Mouse (Mus musculus) MEL (cell line): Measurements from ENCODE around the gene Rdh12. TPM values are rescaled to one million over a fixed set of nuclear protein-coding genes. Genes with fewer than 3 reads are reported as not detected.

Experiments used
- polyA plus RNA-seq, 2 experiments: library from polyadenylated mRNA; stranded (reverse) in 1 of 2; unstranded in 1 of 2; fragments of >175 nt in 1 of 2; fragments of >200 nt in 1 of 2; gene quantifications; 2 replicates each; pipeline versions ENCODE4 v1.2.1 to v1.2.4; 2012; ENCODE audit warnings: low replicate concordance in 2 of 2, low read depth in 1 of 2; ENCODE audit not compliant: insufficient read length in 2 of 2, insufficient read depth in 1 of 2, missing spikeins in 1 of 2
- total RNA-seq: library from RNA; depleted of rRNA; stranded (reverse); fragments of 300-350 nt; gene quantifications from 2 replicates; pipeline ENCODE4 v1.2.3, GENCODE M21; 2012; rRNA removed

Gene Rdh12
- total and polyA plus RNA-seq, 3 experiments: 0.15 to 0.35 TPM; not detected in 1

Other genes starting within 250 kb of the Rdh12 start
- gene Tmem229b, start 201.3 kb upstream of the Rdh12 start, total RNA-seq: 13.5 and 13.8 TPM in 2 replicates
- gene Tmem229b, start 201.3 kb upstream of the Rdh12 start, polyA plus RNA-seq: 10 to 100 TPM in 1 of 2 experiments, not detected in 1; 20.5 TPM
- 0.35 and 0.39 TPM in 2 replicates for gene Plekhh1, start 179.8 kb upstream of the Rdh12 start, total RNA-seq
- 1 to 10 TPM in 1 of 2 experiments, not detected in 1; 2.3 TPM for gene Plekhh1, start 179.8 kb upstream of the Rdh12 start, polyA plus RNA-seq
- gene Pigh, start 119.3 kb upstream of the Rdh12 start, total RNA-seq: 6.4 and 9.5 TPM in 2 replicates
- 1 to 10 TPM in 1 of 2 experiments, not detected in 1; 7.2 TPM for gene Pigh, start 119.3 kb upstream of the Rdh12 start, polyA plus RNA-seq
- not detected in 2 replicates for gene Arg2, start 78.1 kb upstream of the Rdh12 start, total RNA-seq
- not detected for gene Arg2, start 78.1 kb upstream of the Rdh12 start, polyA plus RNA-seq
- gene Vti1b, start 36.2 kb upstream of the Rdh12 start, total RNA-seq: 69.8 and 73.0 TPM in 2 replicates
- 10 to 100 TPM in 1 of 2 experiments, not detected in 1; 54.3 TPM for gene Vti1b, start 36.2 kb upstream of the Rdh12 start, polyA plus RNA-seq
- 26.7 and 29.8 TPM in 2 replicates for gene Rdh11, start 16.6 kb upstream of the Rdh12 start, total RNA-seq
- 10 to 100 TPM; 22.0 to 44.5 TPM for gene Rdh11, start 16.6 kb upstream of the Rdh12 start, polyA plus RNA-seq
- gene Zfyve26, start 87.4 kb downstream of the Rdh12 start, total RNA-seq: 7.2 and 9.2 TPM in 2 replicates
- 100 to 1,000 TPM in 1 of 2 experiments, 10 to 100 TPM in 1; 16.2 to 110 TPM for gene Zfyve26, start 87.4 kb downstream of the Rdh12 start, polyA plus RNA-seq
- gene Rad51b, start 88.4 kb downstream of the Rdh12 start, total RNA-seq: 3.6 and 4.2 TPM in 2 replicates
- 1 to 10 TPM in 1 of 2 experiments, not detected in 1; 5.7 TPM for gene Rad51b, start 88.4 kb downstream of the Rdh12 start, polyA plus RNA-seq